Mouse (Mus musculus) 3T3-L1 (cell line): ENCODE results near the gene Flvcr1.

Experiments
- DNase-seq: peaks from one replicate; pipeline ENCODE4 v3.0.0-alpha.2; 2015; ENCODE audit warnings: low read depth, low spot score

Gene Flvcr1

GRCm38 (mm10) chr1:191026021-191026713 is at the start of gene Flvcr1:
Flvcr1 (minus strand) TSS chr1:191026158.
- DNase-seq: peak; percentile 100

- peak; percentile 94 for DNase-seq
Measured at GRCm38 (mm10) chr1:191075199-191075883, 49.4 kb upstream of the Flvcr1 start.

GRCm38 (mm10) chr1:191073486-191073885 is 47.5 kb upstream of the Flvcr1 start:
- no peak for DNase-seq

GRCm38 (mm10) chr1:191073001-191073400 is 47.0 kb upstream of the Flvcr1 start:
- DNase-seq: no peak

- no peak for DNase-seq
Measured at GRCm38 (mm10) chr1:191072329-191072913, 46.5 kb upstream of the Flvcr1 start.

GRCm38 (mm10) chr1:191071613-191072012 is 45.7 kb upstream of the Flvcr1 start:
- DNase-seq: no peak

GRCm38 (mm10) chr1:191070259-191070658 is 44.3 kb upstream of the Flvcr1 start:
- no peak for DNase-seq

GRCm38 (mm10) chr1:191068377-191068776 is 42.4 kb upstream of the Flvcr1 start:
- peak; percentile 61 for DNase-seq

GRCm38 (mm10) chr1:191065188-191065587 is 39.2 kb upstream of the Flvcr1 start:
- DNase-seq: no peak

- no peak for DNase-seq
Measured at GRCm38 (mm10) chr1:191064535-191064934, 38.6 kb upstream of the Flvcr1 start.

GRCm38 (mm10) chr1:191063700-191064099 is 37.7 kb upstream of the Flvcr1 start:
- no peak for DNase-seq

GRCm38 (mm10) chr1:191062781-191063485 is 37.0 kb upstream of the Flvcr1 start, which contains the start of the genes Tatdn3 and Nsl1:
Tatdn3 (minus strand) TSS chr1:191062932.
Nsl1 (plus strand) TSS chr1:191063012.
- DNase-seq: peak; percentile 86

GRCm38 (mm10) chr1:191062241-191062780 is 36.4 kb upstream of the Flvcr1 start:
- no peak for DNase-seq

- peak; percentile 71 for DNase-seq
Measured at GRCm38 (mm10) chr1:191057461-191057860, 31.5 kb upstream of the Flvcr1 start.

GRCm38 (mm10) chr1:191055533-191055873 is 29.5 kb upstream of the Flvcr1 start:
- peak; percentile 66 for DNase-seq

- peak; percentile 65 for DNase-seq
Measured at GRCm38 (mm10) chr1:191054870-191055532, 29.0 kb upstream of the Flvcr1 start.

GRCm38 (mm10) chr1:191053555-191053954 is 27.6 kb upstream of the Flvcr1 start:
- no peak for DNase-seq

- DNase-seq: no peak
Measured at GRCm38 (mm10) chr1:191046231-191046824, 20.4 kb upstream of the Flvcr1 start.

- no peak for DNase-seq
Measured at GRCm38 (mm10) chr1:191045264-191045663, 19.3 kb upstream of the Flvcr1 start.

GRCm38 (mm10) chr1:191042688-191043087 is 16.7 kb upstream of the Flvcr1 start:
- DNase-seq: peak; percentile 14

- no peak for DNase-seq
Measured at GRCm38 (mm10) chr1:191042106-191042505, 16.1 kb upstream of the Flvcr1 start.
